8 mouse cellular contexts compared by ENCODE assay signal in genomic region chr19:7417911-7418849, GRCm38 (mm10). TPM values are rescaled to one million over a fixed set of nuclear protein-coding genes. Genes with fewer than 3 reads are reported as not detected.
DNase-seq lines count a peak whose midpoint lies in the region; ATAC-seq lines count a peak whose summit lies in the region.

No protein-coding gene starts in this region.

- intact Hi-C loops in left cerebral cortex, postnatal 36 days (cut with DNase I), result loop anchor here (5.0 to 10.0 kb wide), 5 partner anchors 36 to 353 kb away; partner anchors contain the start of genes Mark2, Rcor2 and Spindoc

- H3K36me3 ChIP-seq in hindbrain, embryonic 14.5 days (replicated peaks; ENCODE audit: control insufficient read depth, insufficient read depth), result peaks cover 31% of the 10 kb centered on the region

- H3K4me2 ChIP-seq in hindbrain, embryonic 14.5 days (replicated peaks), result peak overlapping the region; percentile 90

- H3K27me3 ChIP-seq in hindbrain, embryonic 14.5 days (ENCODE audit: control insufficient read depth, insufficient read depth, low read length), result no peaks in the 10 kb centered on the region

- ATAC-seq in hindbrain, embryonic 14.5 days (ENCODE audit: low FRiP score), result peak; percentile 72
- ATAC-seq in megakaryocyte-erythroid progenitor cell, adult 5-6 weeks (replicated peaks; ENCODE audit: low FRiP score, low TSS enrichment, poor library complexity, severe bottlenecking), result 0 out of 2 replicates have a peak, but pooled peaks have one; percentile 45

- peak overlapping the region; percentile 81 for H3K4me3 ChIP-seq in hindbrain, embryonic 14.5 days (replicated peaks; ENCODE audit: low read length)

- no peaks in the 10 kb centered on the region for H3K9me3 ChIP-seq in hindbrain, embryonic 14.5 days (ENCODE audit: control insufficient read depth, low read length)

- peaks cover 54% of the 10 kb centered on the region for H3K4me1 ChIP-seq in hindbrain, embryonic 14.5 days (replicated peaks; ENCODE audit: control insufficient read depth, insufficient read depth, low read length)

- 0% methylated on average over 50 of the region's 59 CpGs for WGBS in hindbrain, embryonic 14.5 days

- DNase-seq in adipocyte (ENCODE audit: low spot score), result peak; percentile 83
- peak; percentile 88 to 91 for DNase-seq in cerebellum, postnatal 25 days
- peak; percentile 76 for DNase-seq in gastrocnemius, adult 18-20 months (ENCODE audit: low spot score)
- DNase-seq in hindbrain, embryonic 14.5 days (ENCODE audit: low spot score), result peak; percentile 88
- DNase-seq in left cerebral cortex, postnatal 36 days (ENCODE audit: low spot score in 2 of 2), result peak; percentile 79 to 85
- DNase-seq in right cerebral cortex, postnatal 14 days, result peak; percentile 79
- DNase-seq in urinary bladder, postnatal 14 days (ENCODE audit: low spot score), result peak; percentile 78

- peak overlapping the region; percentile 100 for H3K27ac ChIP-seq in hindbrain, embryonic 14.5 days

- peak overlapping the region; percentile 100 for H3K9ac ChIP-seq in hindbrain, embryonic 14.5 days

RNA-seq across cellular contexts. Expression of gene 2700081O15Rik, which starts 0.8 kb away (rescaled TPM):
- 1 to 10 TPM; 3.1 to 4.8 TPM for total RNA-seq in gastrocnemius, adult 18-20 months (2021)
- polyA plus RNA-seq in hindbrain, embryonic 14.5 days (2014; fragmentation: Nextera tagmentation; extraction: Ambion mirVana), result 15.4 and 16.3 TPM in 2 replicates
- total RNA-seq in left cerebral cortex, postnatal 36 days (2021), result 10 to 100 TPM; 34.7 to 37.3 TPM
- 4.6 and 9.4 TPM in 2 replicates for total RNA-seq in megakaryocyte-erythroid progenitor cell, adult 5-6 weeks (2014; fragmentation: Nextera tagmentation)
- total RNA-seq in megakaryocyte-erythroid progenitor cell, adult 5-6 weeks (2017), result 3.0 and 7.0 TPM in 2 replicates

RNA-seq across cellular contexts. Expression of gene Spindoc, which starts 35.4 kb away (rescaled TPM):
- 1 to 10 TPM; 7.4 to 9.0 TPM for total RNA-seq in gastrocnemius, adult 18-20 months (2021)
- polyA plus RNA-seq in hindbrain, embryonic 14.5 days (2014; fragmentation: Nextera tagmentation; extraction: Ambion mirVana), result 21.8 and 25.8 TPM in 2 replicates
- total RNA-seq in left cerebral cortex, postnatal 36 days (2021), result 10 to 100 TPM; 31.9 to 37.4 TPM
- total RNA-seq in megakaryocyte-erythroid progenitor cell, adult 5-6 weeks (2014; fragmentation: Nextera tagmentation), result 15.7 and 23.7 TPM in 2 replicates
- 6.2 and 15.9 TPM in 2 replicates for total RNA-seq in megakaryocyte-erythroid progenitor cell, adult 5-6 weeks (2017)

Comparison
In these comparisons a context has a peak if more than half of its experiments do, and no peak if none do; other contexts are left out.
1. Peak in every context shown above with its lines: DNase-seq, ATAC-seq, H3K4me3 ChIP-seq and H3K27ac ChIP-seq.